Mouse (Mus musculus) heart, postnatal 0 days (tissue): ENCODE data around the gene Slfnl1.

ENCODE experiments used
- CTCF ChIP-seq: IDR thresholded peaks from 2 replicates; pipeline ENCODE4 v1.5.1; 2016; ENCODE audit warnings: antibody characterized with exemption, control low read depth, low read depth
- EP300 ChIP-seq: IDR thresholded peaks from 2 replicates; pipeline ENCODE4 v1.6.1; 2016; ENCODE audit warnings: antibody characterized with exemption, low read depth

DNA sequence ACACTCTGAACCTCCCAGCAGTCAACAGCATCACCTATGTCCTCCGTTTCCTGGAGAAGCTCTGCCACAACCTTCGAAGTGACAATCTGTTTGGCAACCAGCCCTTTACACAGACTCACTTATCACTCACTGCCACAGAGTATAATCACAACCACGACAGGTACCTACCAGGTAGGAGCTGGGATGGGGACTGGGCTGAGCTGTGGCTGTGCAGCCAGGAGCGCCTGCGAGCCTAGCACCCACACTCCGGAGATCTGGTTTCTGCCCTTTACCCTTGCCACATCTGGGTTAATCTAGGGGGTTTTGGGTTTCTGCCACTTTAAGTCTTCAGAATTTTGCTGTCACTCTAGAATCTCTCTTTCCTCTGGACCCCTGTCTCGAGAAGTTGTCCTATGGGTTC is 15.1 kb upstream of the Slfnl1 start:
- TF ChIP-seq CTCF (no peak), EP300 (no peak)
